8 mouse cellular contexts compared by ENCODE assay signal in genomic region chr16:4418776-4419545, GRCm38 (mm10). TPM values are rescaled to one million over a fixed set of nuclear protein-coding genes. Genes with fewer than 3 reads are reported as not detected.
A peak's percentile ranks its signal among the peaks of the same experiment; 100 is the strongest.
DNase-seq lines count a peak whose midpoint lies in the region; ATAC-seq and TF ChIP-seq lines count a peak whose summit lies in the region.

No protein-coding gene starts in this region.

- TF ChIP-seq EP300 in heart, adult 2 months (IDR thresholded peaks at IDR 0.05; ENCODE audit: insufficient read depth, low read depth, low read length), result no peak

- H3K4me2 ChIP-seq in kidney, embryonic 15.5 days, result peak overlapping the region; percentile 95
- peak overlapping the region; percentile 86 for H3K4me2 ChIP-seq in midbrain, embryonic 13.5 days (replicated peaks)

- H3K4me1 ChIP-seq in kidney, embryonic 15.5 days, result peaks cover 38% of the 10 kb centered on the region
- peaks cover 21% of the 10 kb centered on the region for H3K4me1 ChIP-seq in heart, adult 2 months (ENCODE audit: control insufficient read depth, insufficient read depth, low read length)
- H3K4me1 ChIP-seq in midbrain, embryonic 13.5 days (replicated peaks), result peaks cover 55% of the 10 kb centered on the region

- 16% methylated on average over 32 of the region's 32 CpGs for WGBS in kidney, embryonic 15.5 days
- 19% methylated on average over 32 of the region's 32 CpGs for WGBS in heart, adult 2 months
- WGBS in midbrain, embryonic 13.5 days, result 12% methylated on average over 32 of the region's 32 CpGs

- TF ChIP-seq CTCF in heart, adult 2 months (IDR thresholded peaks at IDR 0.05), result no peak

- H3K9me3 ChIP-seq in kidney, embryonic 15.5 days (replicated peaks), result no peaks in the 10 kb centered on the region
- no peaks in the 10 kb centered on the region for H3K9me3 ChIP-seq in midbrain, embryonic 13.5 days

- H3K79me2 ChIP-seq in heart, adult 2 months (replicated peaks; ENCODE audit: control insufficient read depth, insufficient read depth, low read length), result no peaks in the 10 kb centered on the region

- H3K27me3 ChIP-seq in kidney, embryonic 15.5 days, result peaks cover 24% of the 10 kb centered on the region
- no peaks in the 10 kb centered on the region for H3K27me3 ChIP-seq in heart, adult 2 months (ENCODE audit: control insufficient read depth, insufficient read depth, low read length)
- peaks cover 18% of the 10 kb centered on the region for H3K27me3 ChIP-seq in midbrain, embryonic 13.5 days

- H3K4me3 ChIP-seq in kidney, embryonic 15.5 days (replicated peaks), result peak overlapping the region; percentile 78
- peak overlapping the region; percentile 91 for H3K4me3 ChIP-seq in heart, adult 2 months
- H3K4me3 ChIP-seq in midbrain, embryonic 13.5 days (replicated peaks), result peak overlapping the region; percentile 89

- no peak for DNase-seq in kidney, adult 11 months
- DNase-seq in ZHBTc4 (ENCODE audit: low read depth, low spot score), result peak; percentile 18
- peak; percentile 42 to 66 for DNase-seq in heart, adult 2 months
- DNase-seq in left cerebral cortex, postnatal 25 days (ENCODE audit: low spot score in 2 of 2), result peak; percentile 17 to 29
- DNase-seq in thymus, postnatal 4 days, result peak; percentile 60
- DNase-seq in layer of hippocampus, postnatal 14 days (ENCODE audit: low spot score in 2 of 2), result no peak

- H3K27ac ChIP-seq in kidney, embryonic 15.5 days, result no peak overlapping the region
- H3K27ac ChIP-seq in heart, adult 2 months, result peak overlapping the region; percentile 93
- no peak overlapping the region for H3K27ac ChIP-seq in midbrain, embryonic 13.5 days

- no peak for TF ChIP-seq POLR2A in heart, adult 2 months (IDR thresholded peaks at IDR 0.05; ENCODE audit: insufficient read depth, low read depth, low read length)

- H3K9ac ChIP-seq in kidney, embryonic 15.5 days, result peak overlapping the region; percentile 70; the same call in 1 of the 2 replicates
- H3K9ac ChIP-seq in heart, adult 2 months (ENCODE audit: low read depth, low read length), result peak overlapping the region; percentile 98
- H3K9ac ChIP-seq in midbrain, embryonic 13.5 days (replicated peaks), result peak overlapping the region; percentile 86

- 0 out of 2 replicates have a peak, but pooled peaks have one; percentile 2 for ATAC-seq in kidney, embryonic 15.5 days (replicated peaks; ENCODE audit: low FRiP score)
- ATAC-seq in midbrain, embryonic 13.5 days, result peak; percentile 28; the same call in 1 of the 2 replicates

- intact Hi-C loops in heart, adult 2 months (cut with DNase I), result loop anchor here (2.0 kb wide), 1 partner anchor 36 kb away; no protein-coding TSS in a partner anchor
- intact Hi-C loops in left cerebral cortex, postnatal 25 days (cut with DNase I), result loop anchor here (2.0 to 5.0 kb wide), 3 partner anchors 38 to 123 kb away; partner anchors contain the start of gene Srl

- H3K36me3 ChIP-seq in kidney, embryonic 15.5 days, result no peaks in the 10 kb centered on the region
- peaks cover 6% of the 10 kb centered on the region for H3K36me3 ChIP-seq in heart, adult 2 months (ENCODE audit: control insufficient read depth, insufficient read depth, low read length)
- H3K36me3 ChIP-seq in midbrain, embryonic 13.5 days, result no peaks in the 10 kb centered on the region

RNA-seq across cellular contexts. Expression of gene Adcy9, which starts 1.3 kb away (rescaled TPM):
- 1.2 TPM in 2 replicates for polyA plus RNA-seq in kidney, embryonic 15.5 days (2015; fragmentation: Nextera tagmentation; extraction: Ambion mirVana)
- 10 to 100 TPM; 22.6 to 26.3 TPM for total RNA-seq in heart, adult 2 months (2021)
- polyA plus RNA-seq in heart, adult 2 months (2012; rRNA removed), result 11.1 and 17.4 TPM in 2 replicates
- 10 to 100 TPM; 66.7 to 67.7 TPM for total RNA-seq in left cerebral cortex, postnatal 25 days (2021)
- 2.4 and 2.8 TPM in 2 replicates for polyA plus RNA-seq in midbrain, embryonic 13.5 days (2015; fragmentation: Nextera tagmentation; extraction: Ambion mirVana)
- 10 to 100 TPM; 72.3 to 74.6 TPM for total RNA-seq in layer of hippocampus, postnatal 14 days (2021)

Comparison
In these comparisons a context has a peak if more than half of its experiments do, and no peak if none do; other contexts are left out.
1. DNase-seq: peak in ZHBTc4 (single experiment), heart, adult 2 months (2 of 2), left cerebral cortex, postnatal 25 days (2 of 2) and thymus, postnatal 4 days (single experiment); none in kidney, adult 11 months (single experiment) and layer of hippocampus, postnatal 14 days (0 of 2).
2. Peak in every context shown above with its lines, with median percentiles within 50 percentile points of each other: H3K4me3 ChIP-seq and H3K9ac ChIP-seq.